Mouse (Mus musculus) cortical plate, adult 2 months (tissue): ENCODE measurements around the gene Zdhhc18.

ENCODE experiments used
- CTCF ChIP-seq: fragments of 200-500 bp; IDR thresholded peaks from 2 replicates; pipeline ENCODE4 v1.5.1; 2011; ENCODE audit warnings: mild to moderate bottlenecking, control low read depth, low read length; ENCODE audit not compliant: insufficient read depth; ENCODE audit errors: extremely low read depth
- POLR2A ChIP-seq: fragments of 200-500 bp; IDR thresholded peaks from 2 replicates; pipeline ENCODE4 v1.6.1; 2011; ENCODE audit warnings: mild to moderate bottlenecking, low read length, control low read depth; ENCODE audit not compliant: insufficient read depth; ENCODE audit errors: extremely low read depth

GRCm38 (mm10) chr4:133570066-133570466, 79.9 kb downstream of the Zdhhc18 start:
- TF ChIP-seq CTCF (no peak), POLR2A (no peak)
